Mouse (Mus musculus): ENCODE data around the gene Cyb5r1. TPM values are rescaled to one million over a fixed set of nuclear protein-coding genes. Genes with fewer than 3 reads are reported as not detected.
A peak's percentile ranks its signal among the peaks of the same experiment; 100 is the strongest.

Gene Cyb5r1
- 22.5 and 23.4 TPM in 2 replicates for total RNA-seq (2017)

- ATAC-seq (replicated peaks; ENCODE audit: low read depth, poor library complexity, severe bottlenecking), result peak; percentile 95
These were observed at the start of gene Cyb5r1 for GRCm38 (mm10) chr1:134405509-134406413. Gene Cyb5r1 (plus strand): TSS chr1:134405559.

- ATAC-seq (replicated peaks; ENCODE audit: low read depth, poor library complexity, severe bottlenecking), result no peak
These were observed 47.9 kb upstream of the Cyb5r1 start for GRCm38 (mm10) chr1:134357461-134357860.

GRCm38 (mm10) chr1:134360656-134361055 is 44.7 kb upstream of the Cyb5r1 start:
- ATAC-seq (replicated peaks; ENCODE audit: low read depth, poor library complexity, severe bottlenecking), result no peak

GRCm38 (mm10) chr1:134361195-134361856 is 44.0 kb upstream of the Cyb5r1 start:
- peak; percentile 28 for ATAC-seq (replicated peaks; ENCODE audit: low read depth, poor library complexity, severe bottlenecking)

GRCm38 (mm10) chr1:134361857-134362212 is 43.5 kb upstream of the Cyb5r1 start, which contains the start of gene Tmem183a:
Gene Tmem183a (minus strand): TSS chr1:134361979.
- peak; percentile 98 for ATAC-seq (replicated peaks; ENCODE audit: low read depth, poor library complexity, severe bottlenecking)

GRCm38 (mm10) chr1:134363194-134363593 is 42.2 kb upstream of the Cyb5r1 start:
- no peak for ATAC-seq (replicated peaks; ENCODE audit: low read depth, poor library complexity, severe bottlenecking)

GRCm38 (mm10) chr1:134365491-134365890 is 39.9 kb upstream of the Cyb5r1 start:
- no peak for ATAC-seq (replicated peaks; ENCODE audit: low read depth, poor library complexity, severe bottlenecking)

- peak; percentile 84 for ATAC-seq (replicated peaks; ENCODE audit: low read depth, poor library complexity, severe bottlenecking)
These were observed 36.5 kb upstream of the Cyb5r1 start for GRCm38 (mm10) chr1:134368777-134369337.

GRCm38 (mm10) chr1:134374124-134374523 is 31.2 kb upstream of the Cyb5r1 start:
- no peak for ATAC-seq (replicated peaks; ENCODE audit: low read depth, poor library complexity, severe bottlenecking)

GRCm38 (mm10) chr1:134381051-134381450 is 24.3 kb upstream of the Cyb5r1 start:
- no peak for ATAC-seq (replicated peaks; ENCODE audit: low read depth, poor library complexity, severe bottlenecking)

GRCm38 (mm10) chr1:134381795-134382625 is 23.3 kb upstream of the Cyb5r1 start:
- peak; percentile 45 for ATAC-seq (replicated peaks; ENCODE audit: low read depth, poor library complexity, severe bottlenecking)

GRCm38 (mm10) chr1:134384581-134384980 is 20.8 kb upstream of the Cyb5r1 start:
- no peak for ATAC-seq (replicated peaks; ENCODE audit: low read depth, poor library complexity, severe bottlenecking)

GRCm38 (mm10) chr1:134385176-134385575 is 20.2 kb upstream of the Cyb5r1 start:
- no peak for ATAC-seq (replicated peaks; ENCODE audit: low read depth, poor library complexity, severe bottlenecking)

GRCm38 (mm10) chr1:134385666-134386065 is 19.7 kb upstream of the Cyb5r1 start, which contains the start of gene 4933406M09Rik:
Gene 4933406M09Rik (plus strand): TSS chr1:134385940.
- no peak for ATAC-seq (replicated peaks; ENCODE audit: low read depth, poor library complexity, severe bottlenecking)

GRCm38 (mm10) chr1:134393827-134394226 is 11.5 kb upstream of the Cyb5r1 start:
- no peak for ATAC-seq (replicated peaks; ENCODE audit: low read depth, poor library complexity, severe bottlenecking)

GRCm38 (mm10) chr1:134398210-134398609 is 7.1 kb upstream of the Cyb5r1 start:
- ATAC-seq (replicated peaks; ENCODE audit: low read depth, poor library complexity, severe bottlenecking), result no peak

- no peak for ATAC-seq (replicated peaks; ENCODE audit: low read depth, poor library complexity, severe bottlenecking)
These were observed 5.6 kb upstream of the Cyb5r1 start for GRCm38 (mm10) chr1:134399735-134400134.

GRCm38 (mm10) chr1:134406414-134406771 is 1.0 kb downstream of the Cyb5r1 start:
- peak; percentile 20; the same call in 1 of the 2 replicates for ATAC-seq (replicated peaks; ENCODE audit: low read depth, poor library complexity, severe bottlenecking)

- ATAC-seq (replicated peaks; ENCODE audit: low read depth, poor library complexity, severe bottlenecking), result no peak
These were observed 2.7 kb downstream of the Cyb5r1 start for GRCm38 (mm10) chr1:134408080-134408479.

Data from common myeloid progenitor, adult 5-6 weeks (primary cell).